Mouse (Mus musculus): ENCODE measurements around the gene Mvb12b. TPM values are rescaled to one million over a fixed set of nuclear protein-coding genes. Genes with fewer than 3 reads are reported as not detected.
A peak's percentile ranks its signal among the peaks of the same experiment; 100 is the strongest.

Gene Mvb12b
- 10.0 and 16.6 TPM in 2 replicates for polyA plus RNA-seq (2016; fragmentation: Nextera tagmentation; extraction: Ambion mirVana)

- peak within 1 kb of the TSS; percentile 92 for H3K4me3 ChIP-seq
- peaks cover 29% of the 10 kb centered on the region for H3K4me1 ChIP-seq
- WGBS, result 3% methylated on average over 51 of the region's 67 CpGs
- H3K27ac ChIP-seq, result peak within 1 kb of the TSS; percentile 96
- no peaks in the 10 kb centered on the region for H3K36me3 ChIP-seq
- no peaks in the 10 kb centered on the region for H3K9me3 ChIP-seq
- DNase-seq (ENCODE audit: low spot score), result no peak
- H3K27me3 ChIP-seq (ENCODE audit: insufficient read depth, poor library complexity, severe bottlenecking), result peaks cover 8% of the 10 kb centered on the region; the same call in 1 of the 2 replicates
These were observed at the start of gene Mvb12b for GRCm38 (mm10) chr2:33887328-33888099. Gene Mvb12b, minus strand, starts transcription at chr2:33887946.

- H3K9me3 ChIP-seq, result no peaks in the 10 kb centered on the region
- no peak overlapping the region for H3K27ac ChIP-seq
- no peaks in the 10 kb centered on the region for H3K4me1 ChIP-seq
- H3K27me3 ChIP-seq (ENCODE audit: insufficient read depth, poor library complexity, severe bottlenecking), result 0 out of 2 replicates have a peak, but pooled peaks cover 3% of the 10 kb centered on the region
- H3K36me3 ChIP-seq, result no peaks in the 10 kb centered on the region
- H3K4me3 ChIP-seq, result no peak overlapping the region
- 69% methylated on average over 9 of the region's 9 CpGs for WGBS
- DNase-seq (ENCODE audit: low spot score), result no peak
These were observed 48.0 kb upstream of the Mvb12b start for GRCm38 (mm10) chr2:33935756-33936155.

GRCm38 (mm10) chr2:33933606-33934510, 46.1 kb upstream of the Mvb12b start:
- Histone ChIP-seq H3K27me3 (ENCODE audit: insufficient read depth, poor library complexity, severe bottlenecking) (no peaks in the 10 kb centered on the region), H3K4me1 (no peaks in the 10 kb centered on the region), H3K9me3 (no peaks in the 10 kb centered on the region), H3K4me3 (no peak overlapping the region), H3K27ac (no peak overlapping the region), H3K36me3 (no peaks in the 10 kb centered on the region)
- WGBS, result 58% methylated on average over 10 of the region's 10 CpGs
- DNase-seq (ENCODE audit: low spot score), result peak; percentile 83

- WGBS, result 64% methylated on average over 5 of the region's 5 CpGs
- no peaks in the 10 kb centered on the region for H3K9me3 ChIP-seq
- no peak overlapping the region for H3K27ac ChIP-seq
- H3K36me3 ChIP-seq, result no peaks in the 10 kb centered on the region
- no peak for DNase-seq (ENCODE audit: low spot score)
- no peak overlapping the region for H3K4me3 ChIP-seq
- H3K4me1 ChIP-seq, result no peaks in the 10 kb centered on the region; the same call in 1 of the 2 replicates
- peaks cover 6% of the 10 kb centered on the region; the same call in 1 of the 2 replicates for H3K27me3 ChIP-seq (ENCODE audit: insufficient read depth, poor library complexity, severe bottlenecking)
These were observed 43.4 kb upstream of the Mvb12b start for GRCm38 (mm10) chr2:33931161-33931560.

GRCm38 (mm10) chr2:33925288-33925687, 37.5 kb upstream of the Mvb12b start:
- peaks cover 65% of the 10 kb centered on the region for H3K27me3 ChIP-seq (ENCODE audit: insufficient read depth, poor library complexity, severe bottlenecking)
- DNase-seq (ENCODE audit: low spot score), result no peak
- H3K9me3 ChIP-seq, result no peaks in the 10 kb centered on the region
- H3K4me3 ChIP-seq, result no peak overlapping the region
- H3K4me1 ChIP-seq, result peaks cover 4% of the 10 kb centered on the region; the same call in 1 of the 2 replicates
- WGBS, result 64% methylated on average over 5 of the region's 5 CpGs
- no peaks in the 10 kb centered on the region for H3K36me3 ChIP-seq
- no peak overlapping the region for H3K27ac ChIP-seq

GRCm38 (mm10) chr2:33923482-33923881, 35.7 kb upstream of the Mvb12b start:
- Histone ChIP-seq H3K4me1 (peaks cover 15% of the 10 kb centered on the region), H3K4me3 (no peak overlapping the region), H3K36me3 (no peaks in the 10 kb centered on the region), H3K27me3 (ENCODE audit: insufficient read depth, poor library complexity, severe bottlenecking) (peaks cover 80% of the 10 kb centered on the region), H3K9me3 (no peaks in the 10 kb centered on the region), H3K27ac (no peak overlapping the region)
- no peak for DNase-seq (ENCODE audit: low spot score)
- WGBS, result 54% methylated on average over 5 of the region's 5 CpGs

GRCm38 (mm10) chr2:33922466-33922865, 34.7 kb upstream of the Mvb12b start:
- Histone ChIP-seq H3K4me1 (peaks cover 15% of the 10 kb centered on the region), H3K4me3 (no peak overlapping the region), H3K9me3 (no peaks in the 10 kb centered on the region), H3K36me3 (no peaks in the 10 kb centered on the region), H3K27me3 (ENCODE audit: insufficient read depth, poor library complexity, severe bottlenecking) (peaks cover 88% of the 10 kb centered on the region), H3K27ac (no peak overlapping the region)
- no peak for DNase-seq (ENCODE audit: low spot score)
- WGBS, result 85% methylated on average over 2 of the region's 2 CpGs

- Histone ChIP-seq H3K4me1 (peaks cover 15% of the 10 kb centered on the region), H3K27me3 (ENCODE audit: insufficient read depth, poor library complexity, severe bottlenecking) (peaks cover 71% of the 10 kb centered on the region), H3K9me3 (no peaks in the 10 kb centered on the region), H3K36me3 (no peaks in the 10 kb centered on the region), H3K27ac (0 out of 2 replicates have a peak overlapping the region, but pooled peaks have one; percentile 12), H3K4me3 (peak overlapping the region; percentile 31)
- 22% methylated on average over 22 of the region's 22 CpGs for WGBS
- DNase-seq (ENCODE audit: low spot score), result no peak
These were observed 32.3 kb upstream of the Mvb12b start for GRCm38 (mm10) chr2:33919934-33920615.

GRCm38 (mm10) chr2:33918824-33919223, 31.1 kb upstream of the Mvb12b start:
- Histone ChIP-seq H3K4me3 (no peak overlapping the region), H3K36me3 (no peaks in the 10 kb centered on the region), H3K27me3 (ENCODE audit: insufficient read depth, poor library complexity, severe bottlenecking) (peaks cover 59% of the 10 kb centered on the region), H3K9me3 (no peaks in the 10 kb centered on the region), H3K27ac (no peak overlapping the region), H3K4me1 (peaks cover 15% of the 10 kb centered on the region)
- WGBS, result 81% methylated on average over 3 of the region's 3 CpGs
- DNase-seq (ENCODE audit: low spot score), result no peak

GRCm38 (mm10) chr2:33918318-33918717, 30.6 kb upstream of the Mvb12b start:
- Histone ChIP-seq H3K36me3 (no peaks in the 10 kb centered on the region), H3K4me3 (no peak overlapping the region), H3K27ac (no peak overlapping the region), H3K27me3 (ENCODE audit: insufficient read depth, poor library complexity, severe bottlenecking) (peaks cover 54% of the 10 kb centered on the region), H3K9me3 (no peaks in the 10 kb centered on the region), H3K4me1 (peaks cover 15% of the 10 kb centered on the region)
- no peak for DNase-seq (ENCODE audit: low spot score)
- WGBS, result 58% methylated on average over 6 of the region's 6 CpGs

- DNase-seq (ENCODE audit: low spot score), result no peak
- H3K36me3 ChIP-seq, result no peaks in the 10 kb centered on the region
- peaks cover 15% of the 10 kb centered on the region for H3K4me1 ChIP-seq
- no peak overlapping the region for H3K4me3 ChIP-seq
- H3K27me3 ChIP-seq (ENCODE audit: insufficient read depth, poor library complexity, severe bottlenecking), result peaks cover 37% of the 10 kb centered on the region
- H3K27ac ChIP-seq, result no peak overlapping the region
- no peaks in the 10 kb centered on the region for H3K9me3 ChIP-seq
- whole genome bisulfite sequencing, result 76% methylated on average over 11 of the region's 11 CpGs
These were observed 28.9 kb upstream of the Mvb12b start for GRCm38 (mm10) chr2:33916603-33917002.

GRCm38 (mm10) chr2:33914998-33915397, 27.3 kb upstream of the Mvb12b start:
- H3K4me3 ChIP-seq, result no peak overlapping the region
- no peak for DNase-seq (ENCODE audit: low spot score)
- peaks cover 8% of the 10 kb centered on the region for H3K4me1 ChIP-seq
- 63% methylated on average over 8 of the region's 8 CpGs for WGBS
- peaks cover 30% of the 10 kb centered on the region; the same call in 1 of the 2 replicates for H3K27me3 ChIP-seq (ENCODE audit: insufficient read depth, poor library complexity, severe bottlenecking)
- no peaks in the 10 kb centered on the region for H3K9me3 ChIP-seq
- H3K27ac ChIP-seq, result no peak overlapping the region
- H3K36me3 ChIP-seq, result no peaks in the 10 kb centered on the region
